Mouse (Mus musculus) lung, adult 18-20 months (tissue): ENCODE data around the gene Spata48.

ENCODE experiments used
- DNase-seq, 2 experiments: peaks; one replicate each; pipeline ENCODE4 v3.0.0; 2022; ENCODE audit warnings: mixed read lengths in 2 of 2

Spata48 gene

GRCm38 (mm10) chr11:11461635-11462560, at the start of gene Spata48, which contains the start of gene Zpbp:
Gene Spata48 (plus strand): TSS chr11:11462094.
Gene Zpbp (minus strand): TSS chr11:11462408.
- DNase-seq: peak; percentile 87 to 89

GRCm38 (mm10) chr11:11414188-11414587, 47.7 kb upstream of the Spata48 start:
- DNase-seq: no peak

GRCm38 (mm10) chr11:11417356-11417755, 44.5 kb upstream of the Spata48 start:
- no peak for DNase-seq

GRCm38 (mm10) chr11:11455037-11455436, 6.9 kb upstream of the Spata48 start:
- no peak for DNase-seq

GRCm38 (mm10) chr11:11462561-11462890, 632 bp downstream of the Spata48 start:
- DNase-seq: no peak

- no peak for DNase-seq
These were observed 7.0 kb downstream of the Spata48 start for GRCm38 (mm10) chr11:11468924-11469323.

- DNase-seq: no peak
These were observed 22.5 kb downstream of the Spata48 start for GRCm38 (mm10) chr11:11484378-11484777.

GRCm38 (mm10) chr11:11492044-11492443, 30.1 kb downstream of the Spata48 start:
- no peak for DNase-seq

GRCm38 (mm10) chr11:11495697-11496096, 33.8 kb downstream of the Spata48 start:
- no peak for DNase-seq

- no peak for DNase-seq
These were observed 38.0 kb downstream of the Spata48 start for GRCm38 (mm10) chr11:11499944-11500343.

- DNase-seq: no peak
These were observed 44.3 kb downstream of the Spata48 start for GRCm38 (mm10) chr11:11506187-11506586.

- no peak for DNase-seq
These were observed 47.5 kb downstream of the Spata48 start for GRCm38 (mm10) chr11:11509413-11509812.

GRCm38 (mm10) chr11:11512056-11512455, 50.2 kb downstream of the Spata48 start:
- no peak for DNase-seq

- DNase-seq: no peak
These were observed 51.3 kb downstream of the Spata48 start for GRCm38 (mm10) chr11:11513008-11513799.

- DNase-seq: no peak
These were observed 53.0 kb downstream of the Spata48 start for GRCm38 (mm10) chr11:11514920-11515319.

- DNase-seq: no peak
These were observed 56.0 kb downstream of the Spata48 start for GRCm38 (mm10) chr11:11517781-11518435.

GRCm38 (mm10) chr11:11519255-11520243, 57.7 kb downstream of the Spata48 start:
- no peak for DNase-seq

GRCm38 (mm10) chr11:11521908-11522441, 60.1 kb downstream of the Spata48 start:
- no peak for DNase-seq

- no peak for DNase-seq
These were observed 66.9 kb downstream of the Spata48 start for GRCm38 (mm10) chr11:11528760-11529159.

GRCm38 (mm10) chr11:11529165-11529564, 67.3 kb downstream of the Spata48 start:
- no peak for DNase-seq

GRCm38 (mm10) chr11:11530126-11530525, 68.2 kb downstream of the Spata48 start:
- no peak for DNase-seq

- no peak for DNase-seq
These were observed 74.4 kb downstream of the Spata48 start for GRCm38 (mm10) chr11:11536295-11536694.
